Mouse (Mus musculus) NIH3T3 (cell line): ENCODE results near the gene Mosmo.
"Not testable (repeated sequence)": the region's sequence is repeated elsewhere in the genome, so short reads cannot be mapped to it uniquely, and the experiment has no call there.

Source experiments
- DNase-seq: peaks from one replicate; pipeline ENCODE4 v3.0.0-alpha.2; 2012; ENCODE audit warnings: low read depth

Mosmo gene

GRCm38 (mm10) chr7:120703888-120704287 lies 26.5 kb downstream of the Mosmo start:
- DNase-seq: no peak

- no peak for DNase-seq
These were observed 34.7 kb downstream of the Mosmo start for GRCm38 (mm10) chr7:120712071-120712470.

- DNase-seq: no peak
These were observed 35.8 kb downstream of the Mosmo start for GRCm38 (mm10) chr7:120713225-120713624.

GRCm38 (mm10) chr7:120713951-120714350 lies 36.5 kb downstream of the Mosmo start:
- not testable (repeated sequence) for DNase-seq

- peak; percentile 61 for DNase-seq
These were observed 39.8 kb downstream of the Mosmo start for GRCm38 (mm10) chr7:120717261-120717660.

GRCm38 (mm10) chr7:120721051-120721450 lies 43.6 kb downstream of the Mosmo start:
- DNase-seq: no peak

GRCm38 (mm10) chr7:120721456-120721855 lies 44.0 kb downstream of the Mosmo start:
- DNase-seq: no peak

GRCm38 (mm10) chr7:120722063-120722462 lies 44.6 kb downstream of the Mosmo start:
- no peak for DNase-seq

- no peak for DNase-seq
These were observed 45.4 kb downstream of the Mosmo start for GRCm38 (mm10) chr7:120722839-120723278.

GRCm38 (mm10) chr7:120727581-120727980 lies 50.2 kb downstream of the Mosmo start:
- peak; percentile 76 for DNase-seq

- DNase-seq: no peak
These were observed 52.2 kb downstream of the Mosmo start for GRCm38 (mm10) chr7:120729635-120730034.

- peak; percentile 15 for DNase-seq
These were observed 55.5 kb downstream of the Mosmo start for GRCm38 (mm10) chr7:120732906-120733305.

GRCm38 (mm10) chr7:120739018-120739417 lies 61.6 kb downstream of the Mosmo start, which contains the start of gene Vwa3a:
Gene Vwa3a (plus strand): TSS chr7:120739318.
- no peak for DNase-seq

GRCm38 (mm10) chr7:120739558-120740101 lies 62.2 kb downstream of the Mosmo start:
- no peak for DNase-seq

- DNase-seq: no peak
These were observed 66.2 kb downstream of the Mosmo start for GRCm38 (mm10) chr7:120743366-120744351.

- DNase-seq: no peak
These were observed 67.2 kb downstream of the Mosmo start for GRCm38 (mm10) chr7:120744606-120745005.

GRCm38 (mm10) chr7:120746029-120746428 lies 68.6 kb downstream of the Mosmo start:
- peak; percentile 37 for DNase-seq

GRCm38 (mm10) chr7:120746821-120747220 lies 69.4 kb downstream of the Mosmo start:
- no peak for DNase-seq

- no peak for DNase-seq
These were observed 71.1 kb downstream of the Mosmo start for GRCm38 (mm10) chr7:120748478-120748877.

GRCm38 (mm10) chr7:120751330-120751729 lies 73.9 kb downstream of the Mosmo start:
- DNase-seq: no peak

GRCm38 (mm10) chr7:120751906-120752305 lies 74.5 kb downstream of the Mosmo start:
- DNase-seq: peak; percentile 57

- DNase-seq: peak; percentile 92
These were observed 77.3 kb downstream of the Mosmo start for GRCm38 (mm10) chr7:120754671-120755070.

- no peak for DNase-seq
These were observed 90.0 kb downstream of the Mosmo start for GRCm38 (mm10) chr7:120767369-120767768.
